Mouse (Mus musculus) intestine, postnatal 0 days (tissue): ENCODE results near the gene Pcdh7. TPM values are rescaled to one million over a fixed set of nuclear protein-coding genes. Genes with fewer than 3 reads are reported as not detected.

ENCODE experiments used
- ATAC-seq: fragments of 200-750 bp; cut with Nextera tagmentation; 2 replicates; pipeline ENCODE4 v1.8.0; 2017; ENCODE audit warnings: mild to moderate bottlenecking, moderate TSS enrichment, moderate library complexity
- H3K27ac ChIP-seq: fragments of 300-500 bp; sonication (generic); 2 replicates; pipeline ENCODE4 v1.5.1; 2014; ENCODE audit warnings: mild to moderate bottlenecking, low read depth, low read length, moderate library complexity
- H3K27me3 ChIP-seq: fragments of 300-500 bp; sonication (generic); replicated peaks from 2 replicates; pipeline ENCODE4 v1.6.1; 2014; ENCODE audit warnings: low read length, mixed read lengths; ENCODE audit not compliant: control insufficient read depth, insufficient read depth
- H3K36me3 ChIP-seq: fragments of 300-500 bp; sonication (generic); 2 replicates; pipeline ENCODE4 v1.6.1; 2014; ENCODE audit warnings: mild to moderate bottlenecking, moderate library complexity; ENCODE audit not compliant: control insufficient read depth, insufficient read depth
- H3K4me1 ChIP-seq: fragments of 300-500 bp; sonication (generic); replicated peaks from 2 replicates; pipeline ENCODE4 v1.6.1; 2014; ENCODE audit warnings: antibody characterized with exemption, low read length, mixed read lengths; ENCODE audit not compliant: control insufficient read depth, insufficient read depth
- H3K4me2 ChIP-seq: fragments of 300-500 bp; sonication (generic); replicated peaks from 2 replicates; pipeline ENCODE4 v1.6.1; 2014; ENCODE audit warnings: low read depth, mild to moderate bottlenecking, moderate library complexity
- H3K4me3 ChIP-seq: fragments of 300-500 bp; sonication (generic); 2 replicates; pipeline ENCODE4 v1.5.1; 2014; ENCODE audit warnings: low read depth, low read length
- H3K9ac ChIP-seq: fragments of 300-500 bp; sonication (generic); 2 replicates; pipeline ENCODE4 v1.6.1; 2014; ENCODE audit warnings: mild to moderate bottlenecking, low read depth, low read length
- H3K9me3 ChIP-seq: fragments of 300-500 bp; sonication (generic); 2 replicates; pipeline ENCODE4 v1.6.1; 2016; ENCODE audit warnings: mixed run types; ENCODE audit not compliant: control insufficient read depth
- CTCF ChIP-seq: sonication (generic); IDR thresholded peaks from 2 replicates; pipeline ENCODE4 v1.5.1; 2016; ENCODE audit warnings: low read depth, mild to moderate bottlenecking, control low read depth, antibody characterized with exemption, moderate library complexity
- WGBS: fragments of 180-500 bp; shearing (Covaris S2); extraction: QIAGEN DNeasy Blood & Tissue Kit; methylation state at CpG from one replicate; pipeline ENCODE4 v1.1.7; 2014; 5-methylcytosine and 5-hydroxymethylcytosine counted together
- polyA plus RNA-seq: library from polyadenylated mRNA; unstranded; fragments of >200 nt; fragmentation: Nextera tagmentation; extraction: Ambion mirVana; gene quantifications from 2 replicates; pipeline ENCODE4 v1.2.1, GENCODE M21; 2015

Gene Pcdh7
- polyA plus RNA-seq, 1 experiment from 2014 or later: 3.8 TPM

GRCm38 (mm10) chr5:57715524-57716400, 2.0 kb upstream of the Pcdh7 start:
- under 1% methylated on average over 53 of the region's 53 CpGs for WGBS
- H3K27me3 ChIP-seq: peaks cover 46% of the 10 kb centered on the region
- H3K27ac ChIP-seq: no peak overlapping the region
- no peaks in the 10 kb centered on the region for H3K36me3 ChIP-seq
- H3K4me2 ChIP-seq: peak overlapping the region; percentile 92
- no peaks in the 10 kb centered on the region for H3K9me3 ChIP-seq
- H3K9ac ChIP-seq: peak overlapping the region; percentile 26; the same call in 1 of the 2 replicates
- ATAC-seq: peak; percentile 53
- peak overlapping the region; percentile 66 for H3K4me3 ChIP-seq
- no peak for TF ChIP-seq CTCF
- peaks cover 9% of the 10 kb centered on the region; the same call in 1 of the 2 replicates for H3K4me1 ChIP-seq

GRCm38 (mm10) chr5:57716421-57717237, 1.1 kb upstream of the Pcdh7 start:
- H3K27me3 ChIP-seq: peaks cover 52% of the 10 kb centered on the region
- H3K4me1 ChIP-seq: peaks cover 9% of the 10 kb centered on the region; the same call in 1 of the 2 replicates
- ATAC-seq: no peak
- peak; percentile 38; the same call in 1 of the 2 replicates for TF ChIP-seq CTCF
- H3K4me3 ChIP-seq: peak overlapping the region; percentile 66
- WGBS: under 1% methylated on average over 29 of the region's 29 CpGs
- H3K9me3 ChIP-seq: no peaks in the 10 kb centered on the region
- no peaks in the 10 kb centered on the region for H3K36me3 ChIP-seq
- peak overlapping the region; percentile 92 for H3K4me2 ChIP-seq
- H3K27ac ChIP-seq: peak overlapping the region; percentile 58
- H3K9ac ChIP-seq: peak overlapping the region; percentile 47

DNA sequence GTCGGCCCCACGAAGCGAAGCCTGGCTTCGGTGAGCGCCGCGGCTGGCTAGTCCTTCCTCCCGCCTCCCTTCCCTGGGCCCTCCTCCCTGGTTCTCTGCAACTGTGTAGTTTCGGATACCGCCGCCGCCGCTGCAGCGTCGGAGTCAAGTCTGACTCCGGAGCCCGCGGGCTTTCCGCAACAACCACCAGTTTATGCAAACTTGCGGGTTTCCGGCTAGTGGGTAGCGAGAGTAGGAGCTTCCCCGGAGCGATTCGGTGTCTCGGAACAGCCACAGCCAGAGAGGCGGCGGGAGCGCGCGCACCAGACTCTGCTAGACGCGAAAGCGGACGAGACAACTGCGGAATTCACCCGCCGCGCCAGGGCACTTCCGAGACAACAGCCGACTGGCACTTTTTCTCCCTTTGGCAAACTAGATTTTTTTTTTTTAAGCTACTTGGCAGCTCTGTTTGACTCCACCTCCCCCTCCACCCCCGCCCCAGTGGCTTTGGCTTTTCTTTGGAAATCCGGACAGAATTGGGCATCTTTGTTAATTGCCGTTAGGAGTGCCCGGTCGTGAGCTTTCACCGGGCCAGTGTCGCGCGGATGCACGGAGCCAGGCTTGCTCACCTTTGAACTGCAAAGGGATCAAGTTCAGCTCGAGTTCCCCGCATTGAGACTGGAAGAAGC, 395 bp upstream of the Pcdh7 start:
- H3K4me2 ChIP-seq: peak overlapping the region; percentile 92
- under 1% methylated on average over 53 of the region's 53 CpGs for WGBS
- TF ChIP-seq CTCF: no peak
- peak overlapping the region; percentile 58 for H3K27ac ChIP-seq
- 0 out of 2 replicates have a peak, but pooled peaks have one; percentile 4 for ATAC-seq
- peak overlapping the region; percentile 66 for H3K4me3 ChIP-seq
- peaks cover 52% of the 10 kb centered on the region for H3K27me3 ChIP-seq
- peaks cover 9% of the 10 kb centered on the region; the same call in 1 of the 2 replicates for H3K4me1 ChIP-seq
- H3K36me3 ChIP-seq: no peaks in the 10 kb centered on the region
- peak overlapping the region; percentile 47 for H3K9ac ChIP-seq
- H3K9me3 ChIP-seq: no peaks in the 10 kb centered on the region

DNA sequence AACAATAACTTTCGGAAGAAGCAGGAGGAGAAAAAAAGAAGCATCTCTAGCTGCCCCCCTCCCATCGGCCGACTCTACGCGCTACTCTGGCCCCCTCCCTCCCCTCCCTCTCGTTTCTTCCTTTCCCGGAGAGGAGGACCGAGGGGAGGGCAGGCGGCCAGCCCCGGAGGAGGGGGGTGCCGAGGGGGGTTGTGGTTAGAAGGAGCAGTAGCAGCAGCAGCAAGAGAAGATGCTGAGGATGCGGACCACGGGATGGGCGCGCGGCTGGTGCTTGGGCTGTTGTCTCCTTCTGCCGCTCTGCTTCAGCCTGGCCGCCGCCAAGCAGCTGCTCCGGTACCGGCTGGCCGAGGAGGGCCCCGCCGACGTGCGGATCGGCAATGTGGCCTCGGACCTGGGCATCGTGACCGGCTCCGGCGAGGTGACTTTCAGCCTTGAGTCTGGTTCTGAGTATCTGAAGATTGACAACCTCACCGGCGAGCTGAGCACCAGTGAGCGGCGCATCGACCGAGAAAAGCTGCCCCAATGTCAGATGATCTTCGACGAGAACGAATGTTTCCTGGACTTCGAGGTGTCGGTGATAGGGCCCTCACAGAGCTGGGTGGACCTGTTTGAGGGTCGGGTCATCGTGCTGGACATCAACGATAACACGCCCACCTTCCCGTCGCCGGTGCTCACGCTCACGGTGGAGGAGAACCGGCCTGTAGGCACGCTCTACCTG, 1.3 kb downstream of the Pcdh7 start:
- H3K9ac ChIP-seq: peak overlapping the region; percentile 40
- peaks cover 9% of the 10 kb centered on the region; the same call in 1 of the 2 replicates for H3K4me1 ChIP-seq
- under 1% methylated on average over 54 of the region's 54 CpGs for WGBS
- no peak for ATAC-seq
- H3K4me3 ChIP-seq: peak overlapping the region; percentile 66
- peak overlapping the region; percentile 92 for H3K4me2 ChIP-seq
- TF ChIP-seq CTCF: no peak
- H3K27ac ChIP-seq: no peak overlapping the region
- H3K27me3 ChIP-seq: peaks cover 52% of the 10 kb centered on the region
- H3K9me3 ChIP-seq: no peaks in the 10 kb centered on the region
- no peaks in the 10 kb centered on the region for H3K36me3 ChIP-seq

DNA sequence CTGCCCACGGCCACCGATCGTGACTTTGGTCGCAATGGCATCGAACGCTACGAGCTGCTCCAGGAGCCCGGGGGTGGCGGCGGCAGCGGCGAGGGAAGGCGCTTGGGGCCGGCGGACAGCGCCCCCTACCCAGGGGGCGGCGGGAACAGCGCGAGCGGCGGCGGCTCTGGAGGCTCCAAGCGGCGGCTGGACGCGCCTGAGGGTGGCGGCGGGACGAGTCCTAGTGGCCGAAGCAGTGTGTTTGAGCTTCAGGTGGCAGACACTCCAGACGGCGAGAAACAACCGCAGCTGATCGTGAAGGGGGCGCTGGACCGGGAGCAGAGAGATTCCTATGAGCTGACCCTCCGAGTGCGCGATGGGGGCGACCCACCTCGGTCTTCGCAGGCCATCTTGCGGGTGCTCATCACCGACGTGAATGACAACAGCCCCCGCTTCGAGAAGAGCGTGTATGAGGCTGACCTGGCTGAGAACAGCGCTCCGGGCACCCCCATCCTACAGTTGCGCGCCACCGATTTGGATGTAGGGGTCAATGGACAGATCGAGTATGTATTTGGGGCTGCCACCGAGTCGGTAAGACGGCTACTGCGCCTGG, 1.9 kb downstream of the Pcdh7 start:
- Histone ChIP-seq H3K36me3 (no peaks in the 10 kb centered on the region), H3K4me3 (peak overlapping the region; percentile 66), H3K27ac (no peak overlapping the region), H3K4me1 (peaks cover 9% of the 10 kb centered on the region; the same call in 1 of the 2 replicates), H3K27me3 (peaks cover 52% of the 10 kb centered on the region), H3K9me3 (no peaks in the 10 kb centered on the region), H3K4me2 (peak overlapping the region; percentile 92), H3K9ac (peak overlapping the region; percentile 34; the same call in 1 of the 2 replicates)
- TF ChIP-seq CTCF: peak; percentile 78
- ATAC-seq: no peak
- WGBS: under 1% methylated on average over 59 of the region's 59 CpGs
